8 mouse cellular contexts compared by ENCODE assay signal in the genomic region with DNA sequence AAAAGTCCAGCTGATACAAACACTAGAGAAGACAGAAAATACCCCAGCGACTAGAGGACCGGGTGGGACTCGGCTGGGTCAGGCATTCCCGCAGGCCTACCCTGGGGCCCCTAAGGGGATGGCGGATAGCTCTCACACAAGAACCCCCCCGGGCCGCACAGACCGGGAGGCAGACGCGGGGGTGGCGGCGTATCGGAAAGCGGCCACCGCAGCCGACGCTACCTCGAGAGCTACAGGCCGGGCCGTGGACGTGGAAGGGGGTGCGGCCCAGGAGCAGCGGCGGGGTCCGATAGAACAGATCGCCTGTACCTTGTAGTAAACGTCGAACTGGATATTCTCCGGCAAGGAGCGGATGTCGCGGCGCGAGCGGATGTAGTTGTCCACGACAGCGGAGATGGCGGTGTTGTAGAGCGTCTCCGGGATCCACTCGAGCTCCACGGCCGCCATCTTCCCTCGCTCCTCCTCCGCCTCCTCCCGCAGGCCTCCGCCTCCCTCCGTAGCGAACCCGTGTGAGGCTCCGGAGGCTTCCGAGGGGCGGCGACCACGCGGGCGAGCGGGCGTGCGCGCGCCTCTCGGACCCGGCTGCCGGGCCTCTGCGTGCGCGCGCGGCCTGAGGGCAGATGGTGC. TPM values are rescaled to one million over a fixed set of nuclear protein-coding genes. Genes with fewer than 3 reads are reported as not detected.
DNase-seq lines count a peak whose midpoint lies in the region; ATAC-seq and TF ChIP-seq lines count a peak whose summit lies in the region.

No protein-coding gene starts in this region.

- peaks cover 33% of the 10 kb centered on the region for H3K36me3 ChIP-seq in C2C12 (ENCODE audit: control insufficient read depth, insufficient read depth)
- H3K36me3 ChIP-seq in erythroblast, embryonic 14.5 days (ENCODE audit: control insufficient read depth), result peaks cover 28% of the 10 kb centered on the region
- H3K36me3 ChIP-seq in heart, embryonic 12.5 days, result peaks cover 13% of the 10 kb centered on the region
- H3K36me3 ChIP-seq in kidney, postnatal 0 days (ENCODE audit: insufficient read depth, low read length), result 0 out of 2 replicates have a peak, but pooled peaks cover 2% of the 10 kb centered on the region
- H3K36me3 ChIP-seq in liver, embryonic 11.5 days (ENCODE audit: control insufficient read depth, insufficient read depth, low read length), result no peaks in the 10 kb centered on the region; the same call in 1 of the 2 replicates
- H3K36me3 ChIP-seq in myocyte (ENCODE audit: control insufficient read depth, insufficient read depth), result no peaks in the 10 kb centered on the region
- H3K36me3 ChIP-seq in stomach, embryonic 14.5 days (ENCODE audit: control insufficient read depth, insufficient read depth, low read length), result no peaks in the 10 kb centered on the region

- H3K4me1 ChIP-seq in erythroblast, embryonic 14.5 days (ENCODE audit: control insufficient read depth), result peaks cover 26% of the 10 kb centered on the region
- H3K4me1 ChIP-seq in heart, embryonic 12.5 days (replicated peaks), result peaks cover 5% of the 10 kb centered on the region; the same call in 1 of the 2 replicates
- H3K4me1 ChIP-seq in kidney, postnatal 0 days (replicated peaks; ENCODE audit: insufficient read depth, low read length), result no peaks in the 10 kb centered on the region
- peaks cover 7% of the 10 kb centered on the region for H3K4me1 ChIP-seq in liver, embryonic 11.5 days (replicated peaks; ENCODE audit: control insufficient read depth, insufficient read depth, low read length)
- peaks cover 4% of the 10 kb centered on the region; the same call in 1 of the 2 replicates for H3K4me1 ChIP-seq in stomach, embryonic 14.5 days (ENCODE audit: control insufficient read depth, insufficient read depth, low read length)

- H3ac ChIP-seq in C2C12 (ENCODE audit: control insufficient read depth, insufficient read length, low read depth) (peak overlapping the region; percentile 89), myocyte (ENCODE audit: control insufficient read depth, insufficient read length) (peak overlapping the region; percentile 90)

- no peak for TF ChIP-seq POLR2A in myocyte (IDR thresholded peaks at IDR 0.05; ENCODE audit: insufficient read length, low read depth)

- H3K4me3 ChIP-seq in C2C12 (ENCODE audit: insufficient read depth, poor library complexity, severe bottlenecking), result peak overlapping the region; percentile 97
- H3K4me3 ChIP-seq in erythroblast, embryonic 14.5 days (replicated peaks), result peak overlapping the region; percentile 89
- peak overlapping the region; percentile 99 for H3K4me3 ChIP-seq in heart, embryonic 12.5 days
- H3K4me3 ChIP-seq in kidney, postnatal 0 days (replicated peaks; ENCODE audit: low read depth, low read length), result peak overlapping the region; percentile 90
- H3K4me3 ChIP-seq in liver, embryonic 11.5 days (ENCODE audit: low read depth, low read length), result peak overlapping the region; percentile 91
- H3K4me3 ChIP-seq in myocyte, result peak overlapping the region; percentile 65
- H3K4me3 ChIP-seq in stomach, embryonic 14.5 days (ENCODE audit: low read depth, low read length), result peak overlapping the region; percentile 89

- H3K27me3 ChIP-seq in C2C12 (ENCODE audit: control insufficient read depth, insufficient read depth, insufficient read length) (no peaks in the 10 kb centered on the region), myocyte (ENCODE audit: control insufficient read depth, insufficient read depth, insufficient read length) (no peaks in the 10 kb centered on the region)
- no peaks in the 10 kb centered on the region for H3K27me3 ChIP-seq in erythroblast, embryonic 14.5 days (ENCODE audit: control insufficient read depth)
- no peaks in the 10 kb centered on the region for H3K27me3 ChIP-seq in heart, embryonic 12.5 days (replicated peaks)
- no peaks in the 10 kb centered on the region for H3K27me3 ChIP-seq in kidney, postnatal 0 days (ENCODE audit: insufficient read depth, low read length)
- H3K27me3 ChIP-seq in liver, embryonic 11.5 days (replicated peaks; ENCODE audit: control insufficient read depth, insufficient read depth, low read length), result no peaks in the 10 kb centered on the region
- no peaks in the 10 kb centered on the region for H3K27me3 ChIP-seq in stomach, embryonic 14.5 days (ENCODE audit: control insufficient read depth, insufficient read depth, low read length)

- peaks cover 65% of the 10 kb centered on the region for H3K79me2 ChIP-seq in C2C12 (ENCODE audit: control insufficient read depth, insufficient read depth)
- peaks cover 48% of the 10 kb centered on the region for H3K79me2 ChIP-seq in myocyte (ENCODE audit: control insufficient read depth, insufficient read depth)

- peak overlapping the region; percentile 96 for H3K9ac ChIP-seq in heart, embryonic 12.5 days
- peak overlapping the region; percentile 89 for H3K9ac ChIP-seq in kidney, postnatal 0 days (ENCODE audit: low read depth, low read length)
- peak overlapping the region; percentile 93 for H3K9ac ChIP-seq in liver, embryonic 11.5 days (ENCODE audit: low read depth, low read length)
- peak overlapping the region; percentile 96 for H3K9ac ChIP-seq in stomach, embryonic 14.5 days (replicated peaks; ENCODE audit: low read depth, low read length)

- no peaks in the 10 kb centered on the region for H3K9me3 ChIP-seq in erythroblast, embryonic 14.5 days (ENCODE audit: control insufficient read depth, low read length)
- no peaks in the 10 kb centered on the region for H3K9me3 ChIP-seq in heart, embryonic 12.5 days (replicated peaks)
- no peaks in the 10 kb centered on the region for H3K9me3 ChIP-seq in kidney, postnatal 0 days (replicated peaks; ENCODE audit: low read length)
- no peaks in the 10 kb centered on the region for H3K9me3 ChIP-seq in liver, embryonic 11.5 days (ENCODE audit: control insufficient read depth, low read length)
- H3K9me3 ChIP-seq in stomach, embryonic 14.5 days (ENCODE audit: control insufficient read depth, low read depth, low read length), result no peaks in the 10 kb centered on the region

- TF ChIP-seq CTCF in C2C12 (IDR thresholded peaks at IDR 0.05; ENCODE audit: control insufficient read depth, insufficient read depth, insufficient read length), result no peak
- TF ChIP-seq CTCF in kidney, postnatal 0 days (IDR thresholded peaks at IDR 0.05; ENCODE audit: low read depth), result no peak; the same call in 1 of the 2 replicates

- peak; percentile 94 for DNase-seq in brain, adult 2 months (ENCODE audit: low read depth, low spot score)
- DNase-seq in kidney, postnatal 0 days (ENCODE audit: low spot score), result peak; percentile 93
- DNase-seq in liver, embryonic 11.5 days (ENCODE audit: low spot score), result peak; percentile 87

- peak; percentile 92 for ATAC-seq in heart, embryonic 12.5 days (ENCODE audit: insufficient number of reproducible peaks, low FRiP score)
- peak; percentile 86 for ATAC-seq in kidney, postnatal 0 days (replicated peaks; ENCODE audit: low FRiP score, low read depth)
- ATAC-seq in liver, embryonic 11.5 days (replicated peaks; ENCODE audit: low FRiP score), result peak; percentile 91
- peak; percentile 91 for ATAC-seq in stomach, embryonic 14.5 days (ENCODE audit: insufficient number of reproducible peaks, insufficient read depth, low FRiP score, low read depth)

- peak overlapping the region; percentile 63 for H3K4me2 ChIP-seq in heart, embryonic 12.5 days
- H3K4me2 ChIP-seq in kidney, postnatal 0 days (ENCODE audit: low read length), result peak overlapping the region; percentile 84
- H3K4me2 ChIP-seq in liver, embryonic 11.5 days, result peak overlapping the region; percentile 85
- peak overlapping the region; percentile 82 for H3K4me2 ChIP-seq in myocyte (ENCODE audit: low read depth)
- H3K4me2 ChIP-seq in stomach, embryonic 14.5 days (replicated peaks; ENCODE audit: low read depth, low read length), result peak overlapping the region; percentile 79

- peaks cover 54% of the 10 kb centered on the region for H3K79me3 ChIP-seq in C2C12 (ENCODE audit: low read depth)

- H3K27ac ChIP-seq in heart, embryonic 12.5 days (ENCODE audit: poor library complexity, severe bottlenecking), result peak overlapping the region; percentile 100
- H3K27ac ChIP-seq in kidney, postnatal 0 days, result peak overlapping the region; percentile 98
- peak overlapping the region; percentile 97 for H3K27ac ChIP-seq in liver, embryonic 11.5 days (ENCODE audit: low read depth, low read length)
- peak overlapping the region; percentile 99 for H3K27ac ChIP-seq in stomach, embryonic 14.5 days (ENCODE audit: low read length)

- WGBS in heart, embryonic 12.5 days, result 1% methylated on average over 70 of the region's 70 CpGs
- WGBS in kidney, postnatal 0 days, result under 1% methylated on average over 70 of the region's 70 CpGs
- under 1% methylated on average over 67 of the region's 70 CpGs for WGBS in liver, embryonic 11.5 days
- WGBS in stomach, embryonic 14.5 days, result under 1% methylated on average over 70 of the region's 70 CpGs

TF ChIP-seq in C2C12, 6 proteins besides CTCF, POLR2A, EP300 and RAD21:
- TF ChIP-seq CEBPB (IDR thresholded peaks at IDR 0.05; ENCODE audit: low read depth) (no peak), FOSL1 (IDR thresholded peaks at IDR 0.05; ENCODE audit: insufficient read depth, low read length, poor library complexity, severe bottlenecking) (no peak), MYOG (IDR thresholded peaks at IDR 0.05; ENCODE audit: control insufficient read depth, extremely low read depth, insufficient read length) (no peak), MYOD1 (IDR thresholded peaks at IDR 0.05; ENCODE audit: control insufficient read depth, insufficient read length, low read depth) (no peak), USF1 (IDR thresholded peaks at IDR 0.05; ENCODE audit: low read depth) (no peak)

TF ChIP-seq in myocyte, 11 proteins besides CTCF, POLR2A, EP300 and RAD21 (continues in another document):
- TF ChIP-seq REST (IDR thresholded peaks at IDR 0.05; ENCODE audit: insufficient read depth, insufficient read length) (no peak), SRF (IDR thresholded peaks at IDR 0.05; ENCODE audit: control insufficient read depth, insufficient read length, low read depth) (no peak), MAX (IDR thresholded peaks at IDR 0.05; ENCODE audit: low read depth) (no peak), USF1 (IDR thresholded peaks at IDR 0.05; ENCODE audit: low read depth) (no peak), TCF3 (IDR thresholded peaks at IDR 0.05; ENCODE audit: insufficient read length, low read depth) (no peak), TCF12 (IDR thresholded peaks at IDR 0.05; ENCODE audit: insufficient read depth, poor library complexity, severe bottlenecking) (no peak), MYOD1 (IDR thresholded peaks at IDR 0.05; ENCODE audit: control insufficient read depth in 1 of 3, insufficient read length in 2 of 3, low read depth in 2 of 3) (no peak), E2F4 (IDR thresholded peaks at IDR 0.05; ENCODE audit: insufficient read depth) (no peak)

RNA-seq across cellular contexts. Expression of a gene that starts 0.5 kb away (rescaled TPM):
- 8.7 TPM for polyA plus RNA-seq in C2C12 (2012; fragmentation: generic; extraction: Trizol)
- 0.10 and 0.15 TPM in 2 replicates for polyA plus RNA-seq in erythroblast, embryonic 14.5 days (2012)
- 50.3 and 50.7 TPM in 2 replicates for polyA plus RNA-seq in heart, embryonic 12.5 days (2016; fragmentation: Nextera tagmentation; extraction: Ambion mirVana)
- 38.9 and 39.5 TPM in 2 replicates for polyA plus RNA-seq in kidney, postnatal 0 days (2015; fragmentation: Nextera tagmentation; extraction: Ambion mirVana)
- 37.1 and 38.6 TPM in 2 replicates for polyA plus RNA-seq in liver, embryonic 11.5 days (2014; fragmentation: Nextera tagmentation; extraction: Ambion mirVana)
- 8.5 TPM for polyA plus RNA-seq in myocyte (2012; fragmentation: generic; extraction: Trizol)
- polyA plus RNA-seq in stomach, embryonic 14.5 days (2014; fragmentation: Nextera tagmentation; extraction: Ambion mirVana), result 51.4 and 52.4 TPM in 2 replicates

Comparison
In these comparisons a context has a peak if more than half of its experiments do, and no peak if none do; other contexts are left out.
1. Peak in every context shown above with its lines: DNase-seq, ATAC-seq, H3K4me3 ChIP-seq and H3K27ac ChIP-seq.